In genomic region chr11:110918808-110919465, GRCm38 (mm10) we compare ENCODE assay signal across 25 mouse cellular contexts. TPM values are rescaled to one million over a fixed set of nuclear protein-coding genes. Genes with fewer than 3 reads are reported as not detected.
A peak's percentile ranks its signal among the peaks of the same experiment; 100 is the strongest.
DNase-seq lines count a peak whose midpoint lies in the region; ATAC-seq lines count a peak whose summit lies in the region.
"Had no signal": no experiment of that assay in that cellular context is flagged by ENCODE, and none has a peak within 500 bp of the region (broad histone marks: within the 10 kb centered on the region; RNA-seq: fewer than 3 reads in every experiment).

No protein-coding gene starts in this region.

- peak; percentile 51; the same call in 1 of the 2 replicates for ATAC-seq in liver, embryonic 11.5 days (replicated peaks; ENCODE audit: low FRiP score)
- ATAC-seq in hematopoietic stem cell, adult 5-6 weeks (replicated peaks in 1 of 2; ENCODE audit: insufficient read depth in 1 of 2, low FRiP score in 2 of 2, low TSS enrichment in 1 of 2, low read depth in 1 of 2, poor library complexity in 2 of 2, severe bottlenecking in 2 of 2), result peak; percentile 96 to 97
- peak; percentile 71 for ATAC-seq in megakaryocyte-erythroid progenitor cell, adult 5-6 weeks (replicated peaks; ENCODE audit: low FRiP score, low TSS enrichment, poor library complexity, severe bottlenecking)
- ATAC-seq: intestine, embryonic 15.5 days; liver, embryonic 12.5 days; midbrain, embryonic 15.5 days had no signal

- no peak overlapping the region for H3K4me2 ChIP-seq in liver, embryonic 11.5 days
- H3K4me2 ChIP-seq: hindbrain, embryonic 14.5 days; intestine, embryonic 15.5 days; liver, embryonic 12.5 days; midbrain, embryonic 15.5 days; neural tube, embryonic 15.5 days had no signal

- H3K27me3 ChIP-seq in liver, embryonic 11.5 days (replicated peaks; ENCODE audit: control insufficient read depth, insufficient read depth, low read length), result no peaks in the 10 kb centered on the region
- no peaks in the 10 kb centered on the region for H3K27me3 ChIP-seq in forebrain, embryonic 10.5 days (ENCODE audit: poor library complexity, severe bottlenecking)
- H3K27me3 ChIP-seq: CH12.LX; intestine, embryonic 15.5 days; liver, embryonic 12.5 days; midbrain, embryonic 15.5 days; neural tube, embryonic 15.5 days had no signal

- no peak for DNase-seq in liver, embryonic 11.5 days (ENCODE audit: low spot score)
- DNase-seq in liver, result no peak
- no peak for DNase-seq in embryo, embryonic 9.5 days (ENCODE audit: extremely low spot score)
- no peak for DNase-seq in kidney, postnatal 25 days
- DNase-seq in forebrain, embryonic 10.5 days (ENCODE audit: extremely low spot score, low spot score), result no peak
- DNase-seq: adrenal gland, postnatal 10 days; cerebellum, adult 9-10 months; gastrocnemius, postnatal 25 days; kidney, adult 8-10 months; kidney, postnatal 10 days; lung, adult 18-20 months; lung, postnatal 14 days had no signal

- H3K9ac ChIP-seq in liver, embryonic 11.5 days (ENCODE audit: low read depth, low read length), result no peak overlapping the region
- H3K9ac ChIP-seq: hindbrain, embryonic 14.5 days; intestine, embryonic 15.5 days; liver, embryonic 12.5 days; midbrain, embryonic 15.5 days; neural tube, embryonic 15.5 days had no signal

- 38% methylated on average over 5 of the region's 5 CpGs for WGBS in liver, embryonic 11.5 days
- WGBS in forebrain, embryonic 10.5 days, result 83% methylated on average over 5 of the region's 5 CpGs

- H3K4me3 ChIP-seq in liver, embryonic 11.5 days (ENCODE audit: low read depth, low read length), result no peak overlapping the region
- H3K4me3 ChIP-seq in forebrain, embryonic 10.5 days, result no peak overlapping the region
- H3K4me3 ChIP-seq: intestine, embryonic 15.5 days; liver, embryonic 12.5 days; midbrain, embryonic 15.5 days; myocyte; neural tube, embryonic 15.5 days had no signal

- no peaks in the 10 kb centered on the region for H3K4me1 ChIP-seq in liver, embryonic 11.5 days (replicated peaks; ENCODE audit: control insufficient read depth, insufficient read depth, low read length)
- H3K4me1 ChIP-seq in forebrain, embryonic 10.5 days, result no peaks in the 10 kb centered on the region
- H3K4me1 ChIP-seq: intestine, embryonic 15.5 days; liver, embryonic 12.5 days; midbrain, embryonic 15.5 days; neural tube, embryonic 15.5 days had no signal

- H3K36me3 ChIP-seq in liver, embryonic 11.5 days (ENCODE audit: control insufficient read depth, insufficient read depth, low read length), result no peaks in the 10 kb centered on the region
- no peaks in the 10 kb centered on the region for H3K36me3 ChIP-seq in forebrain, embryonic 10.5 days (replicated peaks)
- H3K36me3 ChIP-seq: G1E; intestine, embryonic 15.5 days; liver, embryonic 12.5 days; midbrain, embryonic 15.5 days; neural tube, embryonic 15.5 days had no signal

- H3K9me3 ChIP-seq in liver, embryonic 11.5 days (ENCODE audit: control insufficient read depth, low read length), result no peaks in the 10 kb centered on the region
- H3K9me3 ChIP-seq in forebrain, embryonic 10.5 days, result no peaks in the 10 kb centered on the region
- H3K9me3 ChIP-seq: intestine, embryonic 15.5 days; liver, embryonic 12.5 days; midbrain, embryonic 15.5 days; neural tube, embryonic 15.5 days had no signal

- H3K27ac ChIP-seq in liver, embryonic 11.5 days (ENCODE audit: low read depth, low read length), result no peak overlapping the region
- no peak overlapping the region for H3K27ac ChIP-seq in forebrain, embryonic 10.5 days
- H3K27ac ChIP-seq: hindbrain, embryonic 14.5 days; intestine, embryonic 15.5 days; liver, embryonic 12.5 days; midbrain, embryonic 15.5 days; neural tube, embryonic 15.5 days had no signal

RNA-seq across cellular contexts. Expression of gene Kcnj16, which starts 48.9 kb away (rescaled TPM):
- 0.05 and 0.08 TPM in 2 replicates for polyA plus RNA-seq in liver, embryonic 11.5 days (2014; fragmentation: Nextera tagmentation; extraction: Ambion mirVana)
- total RNA-seq in hematopoietic stem cell, adult 5-6 weeks (2017), result not detected in 2 replicates
- not detected in 2 replicates for total RNA-seq in megakaryocyte-erythroid progenitor cell, adult 5-6 weeks (2014; fragmentation: Nextera tagmentation)
- not detected in 2 replicates for total RNA-seq in megakaryocyte-erythroid progenitor cell, adult 5-6 weeks (2017)
- polyA plus RNA-seq in forebrain, embryonic 10.5 days (2016; fragmentation: Nextera tagmentation; extraction: Ambion mirVana), result 0.07 and 0.14 TPM in 2 replicates
- total RNA-seq: CH12.LX; G1E; gastrocnemius, postnatal 25 days; heart, postnatal 25 days had no signal
- polyA plus RNA-seq: G1E; heart, embryonic 14.5 days; liver, embryonic 12.5 days; urinary bladder, adult 2 months had no signal
